Mouse (Mus musculus) lung, postnatal 0 days (tissue): ENCODE measurements around the gene Gltp.

Source experiments
- CTCF ChIP-seq: IDR thresholded peaks from 2 replicates; pipeline ENCODE4 v1.5.1; 2016; ENCODE audit warnings: antibody characterized with exemption, mild to moderate bottlenecking
- EP300 ChIP-seq: IDR thresholded peaks from 2 replicates; pipeline ENCODE4 v1.6.1; 2016; ENCODE audit warnings: antibody characterized with exemption, mild to moderate bottlenecking, control low read depth

- TF ChIP-seq CTCF (no peak), EP300 (no peak)
Observed at GRCm38 (mm10) chr5:114709357-114709756, 18.6 kb upstream of the Gltp start.
